Mouse (Mus musculus) limb, embryonic 10.5 days (tissue): Measurements from ENCODE around the gene Zfp652. TPM values are rescaled to one million over a fixed set of nuclear protein-coding genes. Genes with fewer than 3 reads are reported as not detected.
A peak's percentile ranks its signal among the peaks of the same experiment; 100 is the strongest.

Experiments used
- DNase-seq: peaks from one replicate; pipeline ENCODE4 v3.0.0-alpha.2; 2017; ENCODE audit warnings: low spot score
- H3K27ac ChIP-seq: fragments of 300-500 bp; sonication (generic); 2 replicates; pipeline ENCODE4 v1.5.1; 2016; ENCODE audit warnings: mild to moderate bottlenecking
- H3K27me3 ChIP-seq: fragments of 300-500 bp; sonication (generic); 2 replicates; pipeline ENCODE4 v1.6.1; 2016; ENCODE audit warnings: low read depth, mild to moderate bottlenecking; ENCODE audit not compliant: poor library complexity, severe bottlenecking
- H3K36me3 ChIP-seq: fragments of 300-500 bp; sonication (generic); 2 replicates; pipeline ENCODE4 v1.6.1; 2016; ENCODE audit warnings: mild to moderate bottlenecking, moderate library complexity
- H3K4me1 ChIP-seq: fragments of 300-500 bp; sonication (generic); 2 replicates; pipeline ENCODE4 v1.6.1; 2016
- H3K4me3 ChIP-seq: fragments of 300-500 bp; sonication (generic); 2 replicates; pipeline ENCODE4 v1.5.1; 2016; ENCODE audit warnings: mild to moderate bottlenecking, moderate library complexity
- H3K9me3 ChIP-seq: fragments of 300-500 bp; sonication (generic); replicated peaks from 2 replicates; pipeline ENCODE4 v1.6.1; 2016; ENCODE audit warnings: mild to moderate bottlenecking
- WGBS: fragments of 180-500 bp; shearing (Covaris S2); methylation state at CpG from one replicate; pipeline ENCODE4 v1.1.7; 2016; 5-methylcytosine and 5-hydroxymethylcytosine counted together
- polyA plus RNA-seq: library from polyadenylated mRNA; unstranded; fragments of >200 nt; fragmentation: Nextera tagmentation; extraction: Ambion mirVana; gene quantifications from 2 replicates; pipeline ENCODE4 v1.2.1, GENCODE M21; 2016

The Zfp652 gene
- polyA plus RNA-seq, 1 experiment from 2014 or later: 21.5 TPM

DNA sequence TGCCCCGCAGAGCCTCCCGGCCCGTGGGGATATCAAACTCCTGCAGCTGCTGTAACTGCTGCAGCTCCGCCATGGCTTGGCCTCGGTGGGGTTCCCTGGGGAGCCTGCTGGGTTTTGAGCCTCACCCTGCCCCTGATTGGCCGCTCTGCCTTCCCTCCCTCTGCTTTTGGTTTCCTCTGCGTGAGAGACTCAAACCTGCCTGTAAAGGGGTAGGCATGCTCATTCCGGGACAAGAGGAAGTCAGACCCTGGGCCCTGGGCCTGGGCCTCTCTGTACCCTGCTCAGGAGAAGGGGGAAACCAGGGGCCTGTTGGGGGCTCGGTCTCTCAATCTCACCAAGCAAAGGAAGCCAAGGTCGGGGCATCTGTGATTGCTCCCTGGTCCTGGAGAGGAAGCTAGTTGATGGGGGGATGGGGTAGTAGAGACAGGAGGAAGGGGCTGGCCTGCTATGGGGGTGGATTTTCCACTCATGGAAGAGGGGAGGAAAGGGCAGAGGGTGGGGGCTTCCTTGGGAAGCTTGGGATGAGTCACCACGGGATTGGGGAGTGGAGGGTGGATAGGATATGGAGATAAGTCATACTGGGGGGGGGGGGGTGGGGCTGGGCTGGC is 129.7 kb downstream of the Zfp652 start, which contains the start of gene Abi3:
Gene Abi3, minus strand, starts transcription at position 403 of the 608 bp plus-strand sequence.
- 16% methylated on average over 11 of the region's 11 CpGs for WGBS
- Histone ChIP-seq H3K4me3 (peak within 1 kb of the TSS; percentile 30), H3K27ac (peak within 1 kb of the TSS; percentile 78), H3K36me3 (no peaks in the 10 kb centered on the region), H3K4me1 (peaks cover 30% of the 10 kb centered on the region), H3K27me3 (peaks cover 60% of the 10 kb centered on the region), H3K9me3 (no peaks in the 10 kb centered on the region)
- no peak for DNase-seq

DNA sequence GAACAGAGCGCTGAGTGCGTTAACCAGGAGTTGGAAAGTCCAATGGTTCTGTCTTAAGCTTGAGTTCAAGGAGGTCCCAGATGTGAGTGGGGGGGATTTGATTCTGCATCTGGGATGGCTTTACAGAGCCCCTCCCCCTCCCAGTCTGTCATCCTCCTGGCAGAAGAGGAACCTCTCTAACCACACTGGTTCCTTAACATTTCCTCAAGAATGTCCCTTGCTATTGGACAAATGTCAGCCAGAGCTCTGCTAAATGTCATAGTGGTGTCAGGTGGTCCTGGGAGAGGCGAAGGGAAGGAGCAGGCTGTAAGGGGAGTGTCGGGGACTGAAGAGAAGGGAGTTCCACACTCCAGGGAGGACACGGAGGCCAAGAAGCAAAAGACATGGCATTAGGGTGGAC is 130.5 kb downstream of the Zfp652 start:
- Histone ChIP-seq H3K4me3 (no peak overlapping the region), H3K27ac (peak overlapping the region; percentile 78; the same call in 1 of the 2 replicates), H3K4me1 (peaks cover 29% of the 10 kb centered on the region), H3K36me3 (no peaks in the 10 kb centered on the region), H3K27me3 (peaks cover 52% of the 10 kb centered on the region), H3K9me3 (no peaks in the 10 kb centered on the region)
- 54% methylated on average over 5 of the region's 5 CpGs for WGBS
- no peak for DNase-seq

DNA sequence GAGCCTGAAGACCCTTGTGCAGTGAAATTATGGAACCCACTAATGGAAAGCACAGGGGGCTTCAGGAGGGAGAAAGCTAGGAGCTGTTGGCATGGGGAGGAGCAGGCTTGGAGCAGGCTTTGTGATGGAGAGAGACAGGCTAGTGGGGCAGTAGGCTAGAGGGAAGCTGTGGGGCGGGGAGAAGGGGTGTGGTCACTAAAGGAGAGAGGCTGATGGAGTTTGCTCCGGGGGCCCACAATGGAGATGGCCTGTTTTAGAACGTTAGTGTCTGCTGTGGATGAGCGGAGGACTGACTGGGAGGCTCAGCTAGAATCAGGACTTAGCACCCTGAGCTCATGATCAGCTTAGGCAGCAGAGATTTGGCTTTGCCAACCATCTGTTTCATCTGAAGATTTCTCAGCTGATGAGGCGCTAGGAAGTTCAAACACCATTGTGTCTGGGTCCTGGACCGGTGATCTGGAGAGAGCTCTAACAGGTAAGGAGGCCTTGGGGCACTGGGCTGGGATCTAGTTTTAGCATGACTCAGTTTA is 131.0 kb downstream of the Zfp652 start:
- H3K27me3 ChIP-seq: peaks cover 47% of the 10 kb centered on the region
- H3K4me1 ChIP-seq: peaks cover 29% of the 10 kb centered on the region
- WGBS: 46% methylated on average over 6 of the region's 6 CpGs
- H3K36me3 ChIP-seq: no peaks in the 10 kb centered on the region
- no peaks in the 10 kb centered on the region for H3K9me3 ChIP-seq
- no peak overlapping the region for H3K27ac ChIP-seq
- no peak for DNase-seq
- H3K4me3 ChIP-seq: no peak overlapping the region

DNA sequence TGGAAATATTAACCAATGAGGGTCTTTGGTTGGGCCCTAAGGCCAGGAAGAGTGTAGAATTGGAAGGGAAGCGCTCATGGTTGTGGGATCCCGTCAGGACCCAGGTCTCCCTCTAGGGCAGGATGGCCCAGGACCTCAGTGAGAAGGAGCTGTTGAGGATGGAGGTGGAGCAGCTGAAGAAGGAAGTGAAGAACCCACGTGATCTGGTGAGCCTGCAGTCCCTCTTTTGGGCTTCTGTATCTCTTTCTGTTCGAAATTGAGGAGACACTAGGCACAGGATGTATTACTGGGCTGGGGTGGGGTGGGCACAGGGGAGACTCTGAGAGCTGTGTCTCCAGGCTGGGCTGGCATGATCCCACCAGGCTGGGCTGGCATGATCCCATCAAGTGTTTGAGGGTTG is 132.5 kb downstream of the Zfp652 start:
- 78% methylated on average over 4 of the region's 4 CpGs for WGBS
- DNase-seq: no peak
- Histone ChIP-seq H3K4me1 (peaks cover 22% of the 10 kb centered on the region), H3K27me3 (peaks cover 37% of the 10 kb centered on the region), H3K27ac (no peak overlapping the region), H3K36me3 (no peaks in the 10 kb centered on the region), H3K4me3 (no peak overlapping the region), H3K9me3 (no peaks in the 10 kb centered on the region)

DNA sequence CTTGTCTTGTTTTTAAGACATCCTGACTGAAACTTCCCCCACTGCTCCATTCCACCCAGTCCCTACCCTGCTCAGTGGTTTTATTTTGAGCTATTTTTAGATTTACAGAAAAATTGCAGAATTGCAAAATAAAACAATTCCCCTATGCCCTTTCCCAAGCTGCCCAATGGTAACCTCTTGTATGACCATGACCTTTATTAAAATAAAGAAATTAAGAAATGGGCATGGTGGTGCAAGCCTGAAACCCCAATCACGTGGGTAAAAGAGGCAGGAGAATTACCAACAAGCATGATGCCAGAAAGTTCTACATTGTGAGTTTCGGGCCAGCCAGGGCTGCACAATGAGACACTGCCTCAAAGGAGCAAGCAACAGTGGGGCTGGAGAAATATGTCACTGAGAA is 138.4 kb downstream of the Zfp652 start:
- Histone ChIP-seq H3K36me3 (no peaks in the 10 kb centered on the region), H3K4me1 (no peaks in the 10 kb centered on the region), H3K9me3 (no peaks in the 10 kb centered on the region), H3K4me3 (no peak overlapping the region), H3K27ac (no peak overlapping the region), H3K27me3 (no peaks in the 10 kb centered on the region)
- DNase-seq: no peak
- 76% methylated on average over 2 of the region's 2 CpGs for WGBS

DNA sequence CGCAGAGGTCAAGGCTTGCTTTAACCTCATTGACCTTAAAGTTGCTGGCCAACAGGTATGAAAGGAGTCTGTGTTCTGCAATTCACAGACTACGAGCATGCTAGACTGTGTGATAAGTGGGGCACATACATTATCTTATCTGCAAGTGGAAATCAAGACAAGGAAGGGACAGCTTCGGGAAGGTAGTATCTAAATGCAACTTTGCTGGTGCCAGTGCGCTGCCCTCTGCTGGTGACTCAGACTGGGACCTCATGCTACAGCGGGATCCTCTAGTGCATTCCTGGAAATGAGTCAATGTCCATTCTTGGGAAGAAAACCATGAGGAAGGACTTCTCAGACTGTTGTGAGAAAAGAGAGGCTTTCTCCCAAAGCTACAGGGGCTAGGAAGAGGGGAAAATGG is 141.2 kb downstream of the Zfp652 start:
- 66% methylated on average over 5 of the region's 5 CpGs for WGBS

DNA sequence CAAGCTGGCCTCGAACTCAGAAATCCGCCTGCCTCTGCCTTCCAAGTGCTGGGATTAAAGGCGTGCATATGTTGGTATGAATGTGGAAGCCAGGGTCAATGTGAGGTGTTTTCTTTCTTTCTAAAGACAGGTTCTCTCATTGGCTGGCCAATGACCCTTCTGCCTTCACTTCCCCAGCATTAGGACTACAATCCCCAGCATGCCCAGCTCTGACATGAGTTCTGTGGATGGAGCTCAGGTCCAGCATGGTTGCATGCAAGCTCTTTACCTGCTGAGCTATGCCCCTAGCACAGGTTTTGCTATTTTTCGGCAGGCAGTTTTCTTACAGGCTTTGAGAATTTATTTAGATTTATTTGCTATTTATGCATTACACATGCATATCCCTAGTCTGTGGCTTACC is 144.8 kb downstream of the Zfp652 start:
- Histone ChIP-seq H3K9me3 (no peaks in the 10 kb centered on the region), H3K27ac (no peak overlapping the region), H3K27me3 (no peaks in the 10 kb centered on the region), H3K36me3 (no peaks in the 10 kb centered on the region), H3K4me1 (peaks cover 16% of the 10 kb centered on the region), H3K4me3 (no peak overlapping the region)
- no peak for DNase-seq
- WGBS: 84% methylated on average over 4 of the region's 4 CpGs

More for the DNA sequence above, 141.2 kb downstream of the Zfp652 start:
- H3K27ac ChIP-seq: no peak overlapping the region
- peak; percentile 43 for DNase-seq
- H3K9me3 ChIP-seq: no peaks in the 10 kb centered on the region
- no peak overlapping the region for H3K4me3 ChIP-seq
- no peaks in the 10 kb centered on the region for H3K27me3 ChIP-seq
- peaks cover 9% of the 10 kb centered on the region for H3K4me1 ChIP-seq
- H3K36me3 ChIP-seq: no peaks in the 10 kb centered on the region

DNA sequence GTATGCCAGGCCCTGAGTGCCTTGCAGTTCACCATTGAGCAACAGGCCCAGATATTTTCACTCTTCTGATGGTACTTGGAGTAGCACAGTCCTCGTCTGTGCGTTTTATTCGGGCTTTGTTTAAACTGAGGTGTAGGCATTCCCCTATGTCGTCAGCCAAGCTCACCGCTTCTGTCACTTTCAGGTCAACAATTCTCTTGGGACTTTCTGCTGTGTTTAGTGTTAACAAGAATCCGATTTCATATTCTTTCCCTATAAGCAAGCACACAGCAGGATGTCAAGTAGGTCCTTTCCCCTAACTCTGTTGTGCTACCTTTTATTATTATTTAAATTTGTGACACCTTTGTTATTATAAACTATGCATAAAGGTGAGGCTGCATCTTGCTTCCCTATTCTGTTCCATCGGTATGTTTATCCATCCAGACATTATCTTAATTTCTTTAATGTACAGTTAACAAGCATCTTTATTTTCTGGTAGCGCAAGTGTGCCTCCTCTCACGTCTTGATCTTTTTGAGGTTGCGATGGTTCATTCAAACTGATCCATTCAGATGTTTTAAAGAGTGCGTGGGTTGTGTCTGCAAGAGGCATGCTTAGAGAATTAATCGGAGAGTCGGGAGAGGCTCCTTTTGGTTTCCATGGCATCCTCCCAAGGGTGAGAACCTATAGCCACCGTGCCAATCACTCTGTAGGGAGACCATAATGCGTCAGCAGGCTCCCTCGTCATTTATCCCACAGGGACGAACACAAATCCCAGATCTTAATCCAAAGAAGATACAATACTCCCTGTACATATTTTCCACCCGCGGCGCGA is 145.4 kb downstream of the Zfp652 start:
- WGBS: 26% methylated on average over 21 of the region's 21 CpGs
- Histone ChIP-seq H3K4me1 (peaks cover 16% of the 10 kb centered on the region), H3K27ac (peak overlapping the region; percentile 87)

DNA sequence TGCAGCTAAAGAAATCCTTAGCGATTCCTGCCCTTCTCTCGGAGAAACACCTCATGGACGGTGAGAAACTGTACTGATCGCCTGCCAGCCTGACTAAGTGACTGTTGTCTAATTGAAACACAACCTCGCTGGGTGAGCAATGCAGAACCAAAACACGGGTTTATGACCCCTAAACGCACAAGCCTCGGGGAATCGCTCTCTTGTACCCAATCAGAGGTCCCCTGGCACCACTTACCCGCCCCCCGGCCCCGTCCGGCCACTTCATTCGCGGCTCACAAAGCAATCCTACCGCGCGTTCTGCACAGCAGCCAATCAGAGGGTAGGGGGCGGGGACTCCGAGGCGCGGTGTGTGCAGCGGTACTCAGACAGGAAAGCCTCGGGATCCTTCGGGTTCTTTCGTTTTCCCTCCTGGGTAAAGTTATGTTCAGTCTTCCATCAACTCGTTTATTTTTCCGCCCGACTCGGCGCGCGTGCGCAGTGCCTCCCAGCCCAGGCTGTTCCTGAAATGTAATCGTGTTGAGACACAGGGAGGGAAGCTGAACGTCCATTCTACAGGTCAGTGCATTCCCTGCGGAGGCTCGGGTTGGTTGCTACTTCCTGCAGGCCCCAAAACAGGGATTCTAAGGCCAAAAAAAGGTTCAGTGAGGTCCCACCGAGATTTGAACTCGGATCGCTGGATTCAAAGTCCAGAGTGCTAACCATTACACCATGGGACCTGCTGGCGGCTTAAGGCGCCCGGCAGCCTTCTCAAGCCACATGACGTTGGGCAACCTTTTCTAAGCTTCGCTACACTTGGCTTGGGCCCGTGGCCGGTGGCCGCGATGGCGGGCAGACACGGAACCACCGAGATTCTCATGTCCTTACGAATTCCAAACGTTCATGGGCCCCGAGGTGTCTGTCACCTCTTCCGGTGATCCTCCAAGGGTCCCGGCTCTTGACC is 146.3 kb downstream of the Zfp652 start:
- H3K9me3 ChIP-seq: no peaks in the 10 kb centered on the region
- peak overlapping the region; percentile 87 for H3K27ac ChIP-seq
- peak; percentile 96 for DNase-seq
- under 1% methylated on average over 58 of the region's 58 CpGs for whole genome bisulfite sequencing
- H3K4me1 ChIP-seq: peaks cover 16% of the 10 kb centered on the region
- H3K27me3 ChIP-seq: no peaks in the 10 kb centered on the region
- peak overlapping the region; percentile 80 for H3K4me3 ChIP-seq
- H3K36me3 ChIP-seq: no peaks in the 10 kb centered on the region

More for the DNA sequence above, 145.4 kb downstream of the Zfp652 start:
- Histone ChIP-seq H3K36me3 (no peaks in the 10 kb centered on the region), H3K27me3 (no peaks in the 10 kb centered on the region), H3K4me3 (peak overlapping the region; percentile 80), H3K9me3 (no peaks in the 10 kb centered on the region)
- no peak for DNase-seq

DNA sequence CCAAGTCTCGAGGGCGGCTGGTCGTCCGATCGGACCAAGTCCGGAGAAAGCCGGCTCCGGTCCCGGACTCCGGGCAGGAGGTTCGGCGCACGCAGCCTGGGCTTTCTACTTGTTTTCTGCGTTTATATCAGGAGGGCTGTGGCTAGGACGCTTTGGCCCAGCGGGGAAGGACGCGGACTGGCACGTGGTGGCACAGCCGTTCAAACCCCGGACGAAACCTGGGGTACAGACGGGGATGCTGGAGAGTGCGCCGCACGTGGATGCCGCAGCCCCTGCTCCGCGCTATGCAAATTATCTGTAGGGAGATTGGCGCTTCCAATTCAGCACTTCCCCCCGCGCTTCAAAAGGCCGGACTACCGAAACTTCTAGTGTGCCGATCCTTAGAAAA is 147.0 kb downstream of the Zfp652 start:
- H3K36me3 ChIP-seq: no peaks in the 10 kb centered on the region
- peaks cover 16% of the 10 kb centered on the region for H3K4me1 ChIP-seq
- under 1% methylated on average over 35 of the region's 35 CpGs for WGBS
- DNase-seq: peak; percentile 83
- peak overlapping the region; percentile 87 for H3K27ac ChIP-seq
- no peaks in the 10 kb centered on the region for H3K9me3 ChIP-seq
- H3K4me3 ChIP-seq: peak overlapping the region; percentile 80
- H3K27me3 ChIP-seq: no peaks in the 10 kb centered on the region

DNA sequence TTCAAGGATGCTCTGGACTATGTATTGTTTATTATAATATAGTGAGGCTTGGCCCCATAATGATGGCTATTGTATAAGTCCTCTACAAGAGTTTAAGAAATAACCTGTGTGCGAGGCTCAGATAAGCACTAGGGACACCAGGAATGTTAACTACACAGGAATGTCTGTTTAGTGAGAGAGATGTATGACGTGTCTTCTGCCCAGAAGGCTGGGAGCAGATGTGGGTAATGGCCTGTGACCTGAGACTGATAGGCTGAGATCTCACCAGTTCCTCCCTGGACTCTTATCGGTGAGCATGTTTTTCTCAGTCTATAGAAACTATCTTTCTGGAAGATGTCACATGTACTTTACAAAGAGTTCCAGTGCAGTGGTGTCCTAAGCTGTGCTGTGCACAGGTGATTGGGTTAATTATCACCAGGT is 147.6 kb downstream of the Zfp652 start:
- H3K36me3 ChIP-seq: no peaks in the 10 kb centered on the region

DNA sequence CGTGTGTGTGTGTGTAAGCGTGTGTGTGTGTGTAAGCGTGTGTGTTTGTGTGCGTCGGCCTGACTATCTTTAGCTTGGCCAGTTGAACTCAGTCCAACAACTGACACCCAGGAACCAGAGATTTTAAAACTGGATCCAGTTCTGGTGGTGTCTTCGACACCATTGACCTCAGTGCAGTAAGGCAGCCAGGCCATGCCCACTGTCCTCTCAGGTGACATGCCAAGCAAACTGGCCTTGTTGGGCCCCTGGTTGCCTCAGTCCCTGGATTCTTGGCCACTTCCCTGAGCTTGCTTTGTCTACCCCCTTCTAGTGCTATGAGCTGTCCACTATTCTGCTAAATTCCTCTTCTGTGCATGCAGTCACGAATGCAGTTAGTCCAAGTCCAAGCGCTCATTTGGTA is 148.9 kb downstream of the Zfp652 start:
- 96% methylated on average over 8 of the region's 8 CpGs for WGBS
- no peaks in the 10 kb centered on the region for H3K27me3 ChIP-seq
- no peak overlapping the region for H3K4me3 ChIP-seq
- no peak overlapping the region for H3K27ac ChIP-seq
- H3K36me3 ChIP-seq: no peaks in the 10 kb centered on the region
- peaks cover 16% of the 10 kb centered on the region for H3K4me1 ChIP-seq
- no peaks in the 10 kb centered on the region for H3K9me3 ChIP-seq
- no peak for DNase-seq

More for the DNA sequence above, 147.6 kb downstream of the Zfp652 start:
- Histone ChIP-seq H3K4me1 (peaks cover 16% of the 10 kb centered on the region), H3K27me3 (no peaks in the 10 kb centered on the region), H3K27ac (peak overlapping the region; percentile 87; the same call in 1 of the 2 replicates), H3K9me3 (no peaks in the 10 kb centered on the region), H3K4me3 (peak overlapping the region; percentile 80)
- DNase-seq: no peak
- 36% methylated on average over 3 of the region's 3 CpGs for WGBS
